Mouse (Mus musculus): ENCODE results near the gene Tnfrsf12a. TPM values are rescaled to one million over a fixed set of nuclear protein-coding genes. Genes with fewer than 3 reads are reported as not detected.

Tnfrsf12a gene
- polyA plus RNA-seq, 1 experiment from 2014 or later: 3.8 TPM

GRCm38 (mm10) chr17:23661526-23661925 is 15.7 kb downstream of the Tnfrsf12a start:
- Histone ChIP-seq H3K9ac (no peak overlapping the region), H3K4me3 (no peak overlapping the region), H3K36me3 (ENCODE audit: poor library complexity, severe bottlenecking) (peaks cover 4% of the 10 kb centered on the region), H3K27ac (no peak overlapping the region), H3K4me2 (no peak overlapping the region), H3K9me3 (replicated peaks) (no peaks in the 10 kb centered on the region), H3K4me1 (peaks cover 3% of the 10 kb centered on the region; the same call in 1 of the 2 replicates), H3K27me3 (peaks cover 52% of the 10 kb centered on the region)
- under 1% methylated on average over 9 of the region's 9 CpGs for WGBS
- ATAC-seq: no peak

DNA sequence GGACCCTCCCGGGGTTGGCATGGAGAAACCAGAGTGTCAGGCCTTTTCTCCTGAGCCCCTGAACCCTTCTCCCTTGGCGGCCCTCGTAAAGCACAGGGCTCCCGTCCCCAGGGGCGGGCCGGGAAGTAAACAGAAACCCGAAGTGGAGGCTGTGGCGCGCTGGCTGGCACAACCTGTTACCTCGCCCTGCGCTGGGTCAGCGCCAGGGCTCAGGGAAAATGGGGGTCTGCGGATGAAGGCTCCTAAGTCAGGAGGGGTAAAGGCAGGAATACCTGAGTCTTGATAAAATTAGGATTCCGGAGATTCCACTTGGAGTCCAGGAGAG is 16.4 kb downstream of the Tnfrsf12a start:
- Histone ChIP-seq H3K36me3 (ENCODE audit: poor library complexity, severe bottlenecking) (no peaks in the 10 kb centered on the region), H3K9me3 (replicated peaks) (no peaks in the 10 kb centered on the region), H3K27ac (no peak overlapping the region), H3K27me3 (peaks cover 52% of the 10 kb centered on the region), H3K9ac (no peak overlapping the region), H3K4me3 (no peak overlapping the region), H3K4me1 (peaks cover 3% of the 10 kb centered on the region; the same call in 1 of the 2 replicates), H3K4me2 (peak overlapping the region; percentile 7; the same call in 1 of the 2 replicates)
- ATAC-seq: no peak
- 2% methylated on average over 14 of the region's 14 CpGs for WGBS

- Histone ChIP-seq H3K9me3 (replicated peaks) (no peaks in the 10 kb centered on the region), H3K27ac (no peak within 1 kb of the TSS), H3K9ac (no peak within 1 kb of the TSS), H3K4me3 (0 out of 2 replicates have a peak within 1 kb of the TSS, but pooled peaks have one; percentile 2), H3K36me3 (ENCODE audit: poor library complexity, severe bottlenecking) (no peaks in the 10 kb centered on the region), H3K27me3 (peaks cover 52% of the 10 kb centered on the region), H3K4me1 (peaks cover 3% of the 10 kb centered on the region; the same call in 1 of the 2 replicates), H3K4me2 (peak within 1 kb of the TSS; percentile 7; the same call in 1 of the 2 replicates)
- WGBS: 4% methylated on average over 27 of the region's 27 CpGs
- ATAC-seq: no peak
Observed at GRCm38 (mm10) chr17:23660117-23660875, 17.0 kb downstream of the Tnfrsf12a start, which contains the start of gene Bicdl2. TSS of gene Bicdl2 (plus strand) at chr17:23660506.

GRCm38 (mm10) chr17:23658450-23658849 is 18.8 kb downstream of the Tnfrsf12a start:
- H3K27me3 ChIP-seq: peaks cover 48% of the 10 kb centered on the region
- H3K4me1 ChIP-seq: peaks cover 3% of the 10 kb centered on the region; the same call in 1 of the 2 replicates
- ATAC-seq: no peak
- H3K36me3 ChIP-seq (ENCODE audit: poor library complexity, severe bottlenecking): no peaks in the 10 kb centered on the region
- H3K27ac ChIP-seq: no peak overlapping the region
- 87% methylated on average over 3 of the region's 3 CpGs for WGBS
- H3K9ac ChIP-seq: no peak overlapping the region
- H3K4me3 ChIP-seq: no peak overlapping the region
- no peaks in the 10 kb centered on the region for H3K9me3 ChIP-seq (replicated peaks)
- H3K4me2 ChIP-seq: no peak overlapping the region

DNA sequence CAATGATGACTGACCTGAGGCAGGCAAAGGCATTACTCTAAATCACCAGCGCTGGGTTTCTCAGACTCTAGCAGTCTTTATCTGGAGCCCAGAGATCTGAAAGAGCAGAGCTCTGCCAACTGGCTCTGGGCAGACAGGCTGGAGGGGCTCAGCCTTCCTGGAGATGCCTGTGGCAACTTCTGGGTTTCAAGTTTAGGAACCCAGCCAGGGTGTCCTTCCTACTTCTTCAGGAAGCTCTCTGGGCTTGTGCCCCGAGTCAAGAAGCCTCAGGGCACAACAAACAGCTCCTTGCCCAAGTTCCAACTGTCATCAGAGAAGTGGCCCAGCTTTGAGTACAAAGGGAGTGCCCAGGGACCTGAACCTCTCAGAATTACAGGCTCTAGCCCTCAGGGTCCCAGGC is 22.9 kb downstream of the Tnfrsf12a start:
- Histone ChIP-seq H3K9ac (no peak overlapping the region), H3K9me3 (replicated peaks) (no peaks in the 10 kb centered on the region), H3K36me3 (ENCODE audit: poor library complexity, severe bottlenecking) (no peaks in the 10 kb centered on the region), H3K4me3 (no peak overlapping the region), H3K4me1 (no peaks in the 10 kb centered on the region), H3K4me2 (no peak overlapping the region), H3K27me3 (peaks cover 10% of the 10 kb centered on the region), H3K27ac (no peak overlapping the region)
- 64% methylated on average over 2 of the region's 2 CpGs for WGBS
- ATAC-seq: no peak

GRCm38 (mm10) chr17:23654001-23654400 is 23.3 kb downstream of the Tnfrsf12a start:
- ATAC-seq: no peak
- no peak overlapping the region for H3K4me2 ChIP-seq
- 71% methylated on average over 6 of the region's 6 CpGs for WGBS
- H3K27ac ChIP-seq: no peak overlapping the region
- peaks cover 6% of the 10 kb centered on the region for H3K27me3 ChIP-seq
- no peaks in the 10 kb centered on the region for H3K4me1 ChIP-seq
- H3K36me3 ChIP-seq (ENCODE audit: poor library complexity, severe bottlenecking): no peaks in the 10 kb centered on the region
- H3K9me3 ChIP-seq (replicated peaks): no peaks in the 10 kb centered on the region
- no peak overlapping the region for H3K4me3 ChIP-seq
- H3K9ac ChIP-seq: no peak overlapping the region

DNA sequence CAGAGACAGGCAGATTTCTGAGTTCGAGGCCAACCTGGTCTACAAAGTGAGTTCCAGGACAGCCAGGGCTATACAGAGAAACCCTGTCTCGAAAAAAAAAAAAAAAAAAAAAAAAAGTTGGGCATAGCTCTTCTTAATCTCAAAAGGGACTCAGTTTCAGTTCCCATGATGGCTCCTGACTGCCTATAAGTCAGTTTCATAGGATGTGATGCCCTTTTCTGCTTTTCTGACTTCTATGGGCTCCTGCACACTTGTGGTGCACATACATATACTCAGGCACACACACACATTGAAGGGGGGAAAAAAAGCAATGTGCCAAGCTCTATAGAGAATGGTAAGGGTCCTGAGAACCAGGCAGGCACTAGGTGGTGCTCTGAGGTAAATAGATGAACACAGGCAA is 23.9 kb downstream of the Tnfrsf12a start:
- H3K4me2 ChIP-seq: no peak overlapping the region
- H3K27ac ChIP-seq: no peak overlapping the region
- 0 out of 2 replicates have a peak, but pooled peaks cover 3% of the 10 kb centered on the region for H3K27me3 ChIP-seq
- WGBS: 73% methylated on average over 2 of the region's 2 CpGs
- no peaks in the 10 kb centered on the region for H3K4me1 ChIP-seq
- no peak overlapping the region for H3K4me3 ChIP-seq
- ATAC-seq: no peak
- no peaks in the 10 kb centered on the region for H3K9me3 ChIP-seq (replicated peaks)
- no peak overlapping the region for H3K9ac ChIP-seq
- no peaks in the 10 kb centered on the region for H3K36me3 ChIP-seq (ENCODE audit: poor library complexity, severe bottlenecking)

- ATAC-seq: no peak
- 84% methylated on average over 6 of the region's 6 CpGs for WGBS
- no peaks in the 10 kb centered on the region for H3K9me3 ChIP-seq (replicated peaks)
Observed at GRCm38 (mm10) chr17:23651363-23651762, 25.9 kb downstream of the Tnfrsf12a start.

DNA sequence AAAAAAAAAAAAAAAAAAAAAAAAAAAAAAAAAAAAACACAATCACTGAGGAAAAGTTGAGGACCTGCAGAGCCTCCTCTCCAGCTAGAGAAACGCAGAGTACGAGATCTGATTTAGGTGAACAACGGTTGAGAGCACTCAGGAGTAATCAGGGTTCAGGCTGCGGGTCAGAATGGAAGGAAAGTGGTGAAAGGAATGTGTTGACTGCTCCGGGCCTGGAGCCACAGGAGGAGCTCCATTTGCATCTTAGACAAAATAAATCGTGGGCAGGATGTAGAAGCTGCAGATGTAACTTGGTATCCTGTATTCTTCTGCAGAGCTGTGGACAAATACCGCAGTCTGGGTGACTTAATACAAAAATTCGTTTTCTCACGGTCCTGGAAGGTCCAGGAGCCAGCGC is 31.4 kb downstream of the Tnfrsf12a start:
- no peak for ATAC-seq
- no peak overlapping the region for H3K4me2 ChIP-seq
- 30% methylated on average over 10 of the region's 10 CpGs for WGBS
- peaks cover 42% of the 10 kb centered on the region for H3K27me3 ChIP-seq
- H3K9me3 ChIP-seq (replicated peaks): no peaks in the 10 kb centered on the region
- H3K27ac ChIP-seq: no peak overlapping the region
- peaks cover 10% of the 10 kb centered on the region for H3K4me1 ChIP-seq
- H3K9ac ChIP-seq: no peak overlapping the region
- no peaks in the 10 kb centered on the region for H3K36me3 ChIP-seq (ENCODE audit: poor library complexity, severe bottlenecking)
- H3K4me3 ChIP-seq: no peak overlapping the region

More at GRCm38 (mm10) chr17:23651363-23651762, 25.9 kb downstream of the Tnfrsf12a start:
- Histone ChIP-seq H3K27ac (no peak overlapping the region), H3K27me3 (peaks cover 10% of the 10 kb centered on the region), H3K4me3 (no peak overlapping the region), H3K4me2 (no peak overlapping the region), H3K9ac (no peak overlapping the region), H3K4me1 (no peaks in the 10 kb centered on the region), H3K36me3 (ENCODE audit: poor library complexity, severe bottlenecking) (no peaks in the 10 kb centered on the region)

DNA sequence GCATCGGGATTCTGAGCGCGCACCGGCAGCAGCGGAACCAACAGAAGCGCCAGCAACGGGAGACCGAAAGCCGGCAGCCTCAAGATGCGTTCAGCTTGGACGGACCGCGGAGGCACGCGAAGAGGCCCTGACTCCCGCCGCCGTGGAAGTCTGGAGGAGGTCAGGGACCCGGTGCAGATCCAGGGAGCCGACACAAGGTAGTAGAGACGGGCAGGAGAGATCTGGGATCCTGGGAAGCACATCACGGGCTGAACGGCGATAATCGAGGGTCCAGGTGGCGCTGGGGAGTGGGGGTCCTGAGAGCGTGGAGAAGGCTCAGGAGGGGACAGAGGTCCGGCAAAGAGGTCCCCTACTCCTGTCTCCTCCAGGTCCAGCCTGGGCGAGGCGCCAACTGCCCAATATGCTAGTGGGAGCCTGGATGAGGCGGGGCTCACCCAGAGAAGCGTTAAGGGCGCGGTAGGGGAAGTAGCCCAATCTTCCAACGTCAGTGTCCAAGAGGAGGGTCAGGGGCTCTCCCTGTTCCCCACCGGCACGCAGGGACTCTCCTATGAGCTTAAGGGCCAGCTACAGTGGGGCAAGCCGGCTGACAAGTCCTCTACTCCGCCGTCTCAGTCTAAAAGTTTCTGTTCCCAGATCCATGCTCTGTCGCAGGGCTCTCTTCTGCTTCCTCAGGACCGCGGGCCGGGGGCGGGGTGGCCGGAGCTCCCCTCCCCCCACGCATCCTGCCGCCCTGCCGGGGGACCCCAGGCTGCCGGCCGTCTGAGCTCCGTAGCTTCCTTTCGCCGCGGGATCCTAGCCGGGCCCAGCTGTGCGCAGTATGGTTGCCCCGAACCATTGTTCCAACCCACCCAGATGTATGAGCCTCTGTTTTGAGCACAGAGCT is 32.4 kb downstream of the Tnfrsf12a start, which contains the start of gene Mmp25:
Gene Mmp25, minus strand, starts transcription at position 665 of the 883 bp plus-strand sequence.
- ATAC-seq: no peak
- Histone ChIP-seq H3K4me1 (peaks cover 10% of the 10 kb centered on the region), H3K27me3 (peaks cover 42% of the 10 kb centered on the region), H3K9me3 (replicated peaks) (no peaks in the 10 kb centered on the region), H3K4me2 (peak within 1 kb of the TSS; percentile 68), H3K4me3 (peak within 1 kb of the TSS; percentile 39), H3K27ac (no peak within 1 kb of the TSS), H3K36me3 (ENCODE audit: poor library complexity, severe bottlenecking) (no peaks in the 10 kb centered on the region), H3K9ac (peak within 1 kb of the TSS; percentile 58)
- WGBS: under 1% methylated on average over 56 of the region's 58 CpGs

- H3K4me2 ChIP-seq: no peak overlapping the region
Observed at GRCm38 (mm10) chr17:23631241-23631640, 46.0 kb downstream of the Tnfrsf12a start.

More at GRCm38 (mm10) chr17:23631241-23631640, 46.0 kb downstream of the Tnfrsf12a start:
- H3K9ac ChIP-seq: no peak overlapping the region
- no peaks in the 10 kb centered on the region for H3K27me3 ChIP-seq
- H3K36me3 ChIP-seq (ENCODE audit: poor library complexity, severe bottlenecking): no peaks in the 10 kb centered on the region
- H3K27ac ChIP-seq: no peak overlapping the region
- no peaks in the 10 kb centered on the region; the same call in 1 of the 2 replicates for H3K4me1 ChIP-seq
- no peak overlapping the region for H3K4me3 ChIP-seq
- ATAC-seq: no peak
- H3K9me3 ChIP-seq (replicated peaks): no peaks in the 10 kb centered on the region
- WGBS: 90% methylated on average over 8 of the region's 8 CpGs
